In the genomic region with DNA sequence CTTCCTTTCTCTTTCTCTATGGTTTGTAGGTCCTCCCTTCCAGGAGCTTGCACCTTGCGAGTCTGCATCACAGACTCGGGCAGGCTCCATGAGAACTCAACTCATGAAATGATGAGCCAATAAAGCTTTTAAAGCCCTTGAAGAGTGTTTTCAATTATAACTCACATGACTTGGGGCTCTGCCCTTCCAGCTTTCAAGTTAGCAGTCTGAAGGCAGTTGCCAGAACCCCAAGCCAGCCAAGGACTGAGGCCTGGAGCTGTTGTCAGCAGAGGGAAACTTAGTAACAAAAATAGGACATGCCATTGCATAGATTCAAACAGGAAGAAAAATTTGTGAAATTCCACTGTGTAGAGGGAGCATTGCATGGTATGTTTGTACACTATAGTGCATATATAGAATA, we compare ENCODE assay signal across 9 mouse cellular contexts.
A peak's percentile ranks its signal among the peaks of the same experiment; 100 is the strongest.
DNase-seq lines count a peak whose midpoint lies in the region; ATAC-seq lines count a peak whose summit lies in the region.
"Had no signal": no experiment of that assay in that cellular context is flagged by ENCODE, and none has a peak within 500 bp of the region (broad histone marks: within the 10 kb centered on the region; RNA-seq: fewer than 3 reads in every experiment).

No protein-coding gene starts in this region.

- H3K4me2 ChIP-seq in hindbrain, embryonic 16.5 days (ENCODE audit: low read length): no peak overlapping the region
- no peak overlapping the region for H3K4me2 ChIP-seq in intestine, embryonic 16.5 days (ENCODE audit: low read depth, low read length)
- H3K4me2 ChIP-seq: intestine, embryonic 15.5 days had no signal

- no peaks in the 10 kb centered on the region; the same call in 1 of the 2 replicates for H3K4me1 ChIP-seq in hindbrain, embryonic 16.5 days (ENCODE audit: control insufficient read depth, insufficient read depth, low read depth, low read length)
- H3K4me1 ChIP-seq in intestine, embryonic 16.5 days (ENCODE audit: control insufficient read depth, insufficient read depth, low read length): no peaks in the 10 kb centered on the region
- H3K4me1 ChIP-seq: intestine, embryonic 15.5 days had no signal

- no peak overlapping the region for H3K9ac ChIP-seq in hindbrain, embryonic 16.5 days (ENCODE audit: low read depth, low read length)
- H3K9ac ChIP-seq in intestine, embryonic 16.5 days (ENCODE audit: low read depth, low read length): no peak overlapping the region
- H3K9ac ChIP-seq: intestine, embryonic 15.5 days had no signal

- no peaks in the 10 kb centered on the region for H3K27me3 ChIP-seq in hindbrain, embryonic 16.5 days (replicated peaks; ENCODE audit: control insufficient read depth, insufficient read depth, low read length)
- H3K27me3 ChIP-seq in intestine, embryonic 16.5 days (replicated peaks; ENCODE audit: control insufficient read depth, insufficient read depth, low read length): no peaks in the 10 kb centered on the region
- H3K27me3 ChIP-seq: intestine, embryonic 15.5 days had no signal

- no peak overlapping the region for H3K27ac ChIP-seq in hindbrain, embryonic 16.5 days (ENCODE audit: low read depth, low read length)
- no peak overlapping the region for H3K27ac ChIP-seq in intestine, embryonic 16.5 days (ENCODE audit: low read length)
- H3K27ac ChIP-seq: intestine, embryonic 15.5 days had no signal

- no peak for ATAC-seq in hindbrain, embryonic 16.5 days
- no peak for ATAC-seq in intestine, embryonic 16.5 days
- ATAC-seq: intestine, embryonic 15.5 days had no signal

- H3K4me3 ChIP-seq in hindbrain, embryonic 16.5 days (ENCODE audit: low read length): no peak overlapping the region
- no peak overlapping the region for H3K4me3 ChIP-seq in intestine, embryonic 16.5 days (ENCODE audit: low read length)
- H3K4me3 ChIP-seq: intestine, embryonic 15.5 days had no signal

- peak; percentile 26 to 33 for DNase-seq in cerebellum, postnatal 10 days
- DNase-seq in cerebellum, postnatal 4 days (ENCODE audit: low spot score in 2 of 2): no peak
- peak; percentile 47 to 59 for DNase-seq in right cerebral cortex, postnatal 10 days (ENCODE audit: low spot score in 2 of 2)
- DNase-seq in right cerebral cortex, postnatal 25 days: no peak
- DNase-seq in heart, postnatal 14 days: peak; percentile 67 to 78
- peak; percentile 3 to 64 for DNase-seq in urinary bladder, postnatal 36 days (ENCODE audit: low spot score in 2 of 2)

- no peaks in the 10 kb centered on the region for H3K36me3 ChIP-seq in hindbrain, embryonic 16.5 days (ENCODE audit: control insufficient read depth, insufficient read depth, low read length)
- H3K36me3 ChIP-seq in intestine, embryonic 16.5 days (ENCODE audit: control insufficient read depth, insufficient read depth, low read length): no peaks in the 10 kb centered on the region
- H3K36me3 ChIP-seq: intestine, embryonic 15.5 days had no signal

- intact Hi-C loops in heart, postnatal 14 days (cut with DNase I): no loop called here

- 40% methylated on average over 1 of the region's 2 CpGs for WGBS in hindbrain, embryonic 16.5 days
- WGBS in intestine, embryonic 16.5 days: 77% methylated on average over 2 of the region's 2 CpGs

- no peaks in the 10 kb centered on the region for H3K9me3 ChIP-seq in hindbrain, embryonic 16.5 days (ENCODE audit: control insufficient read depth, low read length)
- no peaks in the 10 kb centered on the region for H3K9me3 ChIP-seq in intestine, embryonic 16.5 days (ENCODE audit: control insufficient read depth, low read length)
- H3K9me3 ChIP-seq: intestine, embryonic 15.5 days had no signal

Comparison
In these comparisons a context has a peak if more than half of its experiments do, and no peak if none do; other contexts are left out.
1. DNase-seq: peak in cerebellum, postnatal 10 days (2 of 2), right cerebral cortex, postnatal 10 days (2 of 2), heart, postnatal 14 days (2 of 2) and urinary bladder, postnatal 36 days (2 of 2); none in cerebellum, postnatal 4 days (0 of 2) and right cerebral cortex, postnatal 25 days (single experiment).